Mouse (Mus musculus) inflammation-experienced regulatory T-cells, adult 16 weeks (primary cell): ENCODE measurements around the gene Psors1c2. TPM values are rescaled to one million over a fixed set of nuclear protein-coding genes. Genes with fewer than 3 reads are reported as not detected.

ENCODE experiments used
- polyA plus RNA-seq: library from polyadenylated mRNA; unstranded; fragments of 100-300 nt; shearing (Covaris generic); gene quantifications from one replicate; pipeline ENCODE4 v1.2.1, GENCODE M21; 2017

The Psors1c2 gene
- polyA plus RNA-seq = not detected

GRCm38 (mm10) chr17:35532901-35533300, at the start of gene Psors1c2:
TSS of gene Psors1c2 (plus strand) at chr17:35533201.

GRCm38 (mm10) chr17:35505776-35506175, 27.2 kb upstream of the Psors1c2 start, which contains the start of gene Pou5f1:
TSS of gene Pou5f1 (plus strand) at chr17:35506018.

GRCm38 (mm10) chr17:35516652-35517500, 16.1 kb upstream of the Psors1c2 start, which contains the start of the genes Tcf19 and Cchcr1:
TSS of gene Tcf19 (minus strand) at chr17:35516824.
TSS of gene Cchcr1 (plus strand) at chr17:35517100.

GRCm38 (mm10) chr17:35551881-35552414, 18.9 kb downstream of the Psors1c2 start, which contains the start of gene Cdsn:
TSS of gene Cdsn (plus strand) at chr17:35552128.

GRCm38 (mm10) chr17:35567150-35567549, 34.1 kb downstream of the Psors1c2 start, which contains the start of gene 2300002M23Rik:
TSS of gene 2300002M23Rik (plus strand) at chr17:35567450.

Other genes starting within 250 kb of the Psors1c2 start
- 0.34 TPM for gene H2-Q1, start 212.8 kb upstream of the Psors1c2 start, polyA plus RNA-seq
- gene H2-Q2, start 191.0 kb upstream of the Psors1c2 start, polyA plus RNA-seq = 20.6 TPM
- 36.3 TPM for gene H2-Q4, start 153.6 kb upstream of the Psors1c2 start, polyA plus RNA-seq
- gene H2-Q6, start 108.4 kb upstream of the Psors1c2 start, polyA plus RNA-seq = 1,066 TPM
- gene H2-Q7, start 94.0 kb upstream of the Psors1c2 start, polyA plus RNA-seq = 2,802 TPM
- 30.8 TPM for gene H2-Q10, start 63.1 kb upstream of the Psors1c2 start, polyA plus RNA-seq
- gene Pou5f1, start 27.2 kb upstream of the Psors1c2 start, polyA plus RNA-seq = 0.22 TPM
- gene Tcf19, start 16.4 kb upstream of the Psors1c2 start, polyA plus RNA-seq = 22.1 TPM
- 13.2 TPM for gene Cchcr1, start 16.1 kb upstream of the Psors1c2 start, polyA plus RNA-seq
- gene Cdsn, start 18.9 kb downstream of the Psors1c2 start, polyA plus RNA-seq = not detected
- gene 2300002M23Rik, start 34.2 kb downstream of the Psors1c2 start, polyA plus RNA-seq = not detected
- not detected for gene Sfta2, start 68.3 kb downstream of the Psors1c2 start, polyA plus RNA-seq
- not detected for gene Gm9573, start 93.4 kb downstream of the Psors1c2 start, polyA plus RNA-seq
- 0.15 TPM for gene Mucl3, start 110.5 kb downstream of the Psors1c2 start, polyA plus RNA-seq
- gene Vars2, start 134.4 kb downstream of the Psors1c2 start, polyA plus RNA-seq = 33.5 TPM
- gene Gtf2h4, start 140.5 kb downstream of the Psors1c2 start, polyA plus RNA-seq = 27.5 TPM
- gene Ddr1, start 171.4 kb downstream of the Psors1c2 start, polyA plus RNA-seq = 8.4 TPM